Mouse (Mus musculus): ENCODE measurements at regions not wholly inside any gene's neighbourhood (a gene's known extent, or its start where the extent isn't known, plus 50 kb on each side); places are given as distances from the start of the nearest gene placed in this dataset.

- H3K27me3 ChIP-seq (ENCODE audit: control insufficient read depth, insufficient read depth, low read length), result no peaks in the 10 kb centered on the region
- H3K4me1 ChIP-seq (ENCODE audit: control insufficient read depth, insufficient read depth, low read length), result no peaks in the 10 kb centered on the region
- H3K4me3 ChIP-seq, result no peak overlapping the region
- H3K27ac ChIP-seq, result no peak overlapping the region
- WGBS, result 43% methylated on average over 9 of the region's 9 CpGs
- H3K79me2 ChIP-seq (replicated peaks; ENCODE audit: control insufficient read depth, insufficient read depth, low read length), result no peaks in the 10 kb centered on the region
- no peak for DNase-seq
- no peak overlapping the region for H3K9ac ChIP-seq (ENCODE audit: low read depth, low read length)
- no peaks in the 10 kb centered on the region for H3K36me3 ChIP-seq (ENCODE audit: control insufficient read depth, insufficient read depth, low read length)
- TF ChIP-seq CTCF (IDR thresholded peaks at IDR 0.05), result no peak
- TF ChIP-seq POLR2A (IDR thresholded peaks at IDR 0.05; ENCODE audit: insufficient read depth, low read depth, low read length), result no peak
- TF ChIP-seq EP300 (IDR thresholded peaks at IDR 0.05; ENCODE audit: insufficient read depth, low read depth, low read length), result no peak
- intact Hi-C loops (cut with DNase I), result no loop called here
Measured at GRCm38 (mm10) chr14:68182606-68183005, 1111.5 kb downstream of the Synb start.

DNA sequence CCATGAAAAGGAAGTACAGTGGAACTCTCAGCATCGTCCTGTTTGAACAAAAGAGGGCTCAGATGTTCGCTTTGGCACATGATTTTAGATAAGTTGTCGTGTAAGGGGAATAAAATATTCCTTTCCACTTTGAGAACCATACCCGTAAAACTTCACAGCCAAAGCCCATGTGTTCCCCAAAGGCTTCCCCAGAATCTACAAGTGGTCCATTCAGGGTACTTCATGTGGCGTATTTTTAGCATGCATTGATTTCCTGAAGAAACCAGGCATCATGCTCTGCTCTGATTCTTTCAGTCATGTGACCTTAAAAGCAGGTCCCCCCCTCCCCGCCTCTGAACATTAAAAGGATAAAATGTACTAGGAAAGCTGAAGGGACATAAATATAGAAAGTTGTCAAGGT, 1112.9 kb downstream of the Synb start:
- Histone ChIP-seq H3K27me3 (ENCODE audit: control insufficient read depth, insufficient read depth, low read length) (no peaks in the 10 kb centered on the region), H3K36me3 (ENCODE audit: control insufficient read depth, insufficient read depth, low read length) (no peaks in the 10 kb centered on the region), H3K4me3 (no peak overlapping the region), H3K4me1 (ENCODE audit: control insufficient read depth, insufficient read depth, low read length) (no peaks in the 10 kb centered on the region), H3K27ac (no peak overlapping the region), H3K79me2 (replicated peaks; ENCODE audit: control insufficient read depth, insufficient read depth, low read length) (no peaks in the 10 kb centered on the region), H3K9ac (ENCODE audit: low read depth, low read length) (no peak overlapping the region)
- no peak for DNase-seq
- intact Hi-C loops (cut with DNase I), result no loop called here
- TF ChIP-seq POLR2A (IDR thresholded peaks at IDR 0.05; ENCODE audit: insufficient read depth, low read depth, low read length) (no peak), EP300 (IDR thresholded peaks at IDR 0.05; ENCODE audit: insufficient read depth, low read depth, low read length) (no peak), CTCF (IDR thresholded peaks at IDR 0.05) (no peak)
- WGBS, result 72% methylated on average over 6 of the region's 6 CpGs
